ENCODE assay signal across 8 mouse cellular contexts in the genomic region with DNA sequence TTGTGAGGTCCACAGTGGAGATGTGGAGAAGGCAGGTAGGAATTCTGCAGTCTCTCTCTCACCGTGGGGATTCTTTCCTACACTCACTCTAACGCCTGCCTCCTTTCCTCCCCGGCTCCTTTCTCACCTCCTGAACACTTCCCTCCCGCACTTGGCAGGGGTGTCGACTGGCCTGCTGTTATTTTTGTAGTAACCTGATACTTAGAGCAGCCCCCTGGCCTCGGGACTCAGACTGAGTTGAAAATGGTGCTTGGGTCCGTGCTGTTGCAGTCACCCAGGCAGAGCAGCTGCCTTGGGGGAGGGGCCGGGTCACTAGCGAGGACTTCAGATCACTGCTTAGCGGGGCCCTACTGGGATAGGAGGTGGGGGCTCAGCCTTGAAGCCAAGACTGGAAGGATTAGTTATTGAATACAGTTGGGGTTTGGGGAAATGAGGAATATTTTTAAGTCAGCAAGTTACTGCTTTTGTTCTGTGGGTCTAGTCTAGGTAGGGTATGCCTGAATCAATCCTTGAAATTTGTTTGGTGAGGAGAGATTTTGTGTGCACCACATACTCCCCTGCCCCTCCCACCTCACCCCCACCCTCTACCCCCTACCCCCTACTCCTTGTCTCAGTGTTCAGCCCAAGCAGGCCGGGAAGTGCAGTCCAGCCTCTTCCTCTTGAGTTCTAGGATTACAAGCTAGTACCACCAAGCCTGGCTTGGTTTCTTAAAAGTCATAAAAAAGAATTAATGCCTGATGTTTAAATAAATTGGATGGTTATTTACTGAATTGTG.
DNase-seq lines count a peak whose midpoint lies in the region; ATAC-seq and TF ChIP-seq lines count a peak whose summit lies in the region.

No protein-coding gene starts in this region.

- no peaks in the 10 kb centered on the region for H3K27me3 ChIP-seq in liver, embryonic 14.5 days (ENCODE audit: control insufficient read depth, insufficient read depth, low read length)

- no peak for TF ChIP-seq EP300 in liver, embryonic 14.5 days (IDR thresholded peaks at IDR 0.05; ENCODE audit: low read depth)

- DNase-seq in heart, adult 18-20 months, result peak; percentile 63 to 65
- no peak for DNase-seq in heart, adult 8-10 months (ENCODE audit: low spot score)
- DNase-seq in gastrocnemius, adult 18-20 months (ENCODE audit: low spot score), result peak; percentile 79
- peak; percentile 47 for DNase-seq in hindlimb bud, embryonic 11.5 days (ENCODE audit: extremely low spot score, low read depth, low spot score)
- no peak for DNase-seq in liver, embryonic 14.5 days (ENCODE audit: low read depth in 3 of 3, low spot score in 3 of 3)
- peak; percentile 69 for DNase-seq in retina, embryonic 14.5 days (ENCODE audit: low spot score)
- DNase-seq in layer of hippocampus, postnatal 25 days (ENCODE audit: extremely low spot score in 1 of 2, low spot score in 1 of 2), result no peak

- WGBS in liver, embryonic 14.5 days (ENCODE audit: insufficient replicate concordance), result 6% methylated on average over 11 of the region's 11 CpGs

- no peaks in the 10 kb centered on the region for H3K9me3 ChIP-seq in liver, embryonic 14.5 days (ENCODE audit: control insufficient read depth, low read length)

- no peak overlapping the region for H3K27ac ChIP-seq in liver, embryonic 14.5 days

- peak overlapping the region; percentile 24; the same call in 1 of the 2 replicates for H3K4me2 ChIP-seq in liver, embryonic 14.5 days (ENCODE audit: low read depth)

- no peak for ATAC-seq in liver, embryonic 14.5 days (ENCODE audit: insufficient read depth)
- ATAC-seq in monocyte, adult 5-6 weeks (replicated peaks; ENCODE audit: insufficient number of reproducible peaks, low FRiP score, low TSS enrichment, poor library complexity, severe bottlenecking), result no peak

- H3K4me3 ChIP-seq in liver, embryonic 14.5 days (ENCODE audit: insufficient read depth in 1 of 2, low read depth in 2 of 2, low read length in 2 of 2), result no peak overlapping the region

- no peaks in the 10 kb centered on the region for H3K36me3 ChIP-seq in liver, embryonic 14.5 days (replicated peaks; ENCODE audit: control insufficient read depth, insufficient read depth, low read depth)

- H3K4me1 ChIP-seq in liver, embryonic 14.5 days (replicated peaks; ENCODE audit: control insufficient read depth in 2 of 2, insufficient read depth in 2 of 2, low read length in 1 of 2), result peaks cover 0 to 4% of the 10 kb centered on the region in 2 experiments; a peak in 1 of 4 replicates

- no peak overlapping the region for H3K9ac ChIP-seq in liver, embryonic 14.5 days (replicated peaks)

- TF ChIP-seq CTCF in liver, embryonic 14.5 days (IDR thresholded peaks at IDR 0.05; ENCODE audit: low read depth), result no peak

Comparison
In these comparisons a context has a peak if more than half of its experiments do, and no peak if none do; other contexts are left out.
1. DNase-seq: peak in heart, adult 18-20 months (2 of 2), gastrocnemius, adult 18-20 months (single experiment), hindlimb bud, embryonic 11.5 days (single experiment) and retina, embryonic 14.5 days (single experiment); none in heart, adult 8-10 months (single experiment), liver, embryonic 14.5 days (0 of 3) and layer of hippocampus, postnatal 25 days (0 of 2).